Mouse (Mus musculus): ENCODE measurements around the gene Lcn4.

Lcn4 gene

DNA sequence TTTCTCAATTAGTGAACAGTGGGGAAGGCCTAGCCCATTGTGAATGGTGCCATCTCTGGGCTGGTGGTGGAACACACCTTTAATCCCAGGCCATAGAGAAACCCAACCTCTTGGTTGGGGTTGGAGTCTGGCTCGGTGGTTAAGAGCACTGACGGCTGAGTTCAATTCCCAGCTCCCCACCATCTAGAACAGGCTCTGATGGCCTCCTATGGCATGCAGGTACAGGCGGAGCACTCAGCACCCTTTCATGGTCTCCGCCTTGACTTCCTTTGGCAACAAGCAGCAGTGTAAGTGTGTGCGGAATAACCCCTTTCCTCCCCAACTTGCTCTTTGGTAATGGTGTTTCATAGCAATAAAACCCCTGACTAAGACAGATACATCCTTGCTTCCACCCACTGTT lies 32.5 kb downstream of the Lcn4 start:
- CTCF ChIA-PET = interaction anchor here in 1 of 4 experiments (0.6 to 0.8 kb wide), 2 partner anchors 29 to 44 kb away, joined by 3 read pairs; no protein-coding TSS in a partner anchor
- POLR2A ChIA-PET = interaction anchor here (0.6 to 17.8 kb wide), 55 partner anchors 8 to 694 kb away, joined by 3 to 1354 read pairs (median 5); partner anchors contain the start of genes Agpat2 (in 4 of the 4), Fam69b (in 4 of the 4), Surf6 (in 3 of the 4) and Egfl7 (in 1 of the 4)

DNA sequence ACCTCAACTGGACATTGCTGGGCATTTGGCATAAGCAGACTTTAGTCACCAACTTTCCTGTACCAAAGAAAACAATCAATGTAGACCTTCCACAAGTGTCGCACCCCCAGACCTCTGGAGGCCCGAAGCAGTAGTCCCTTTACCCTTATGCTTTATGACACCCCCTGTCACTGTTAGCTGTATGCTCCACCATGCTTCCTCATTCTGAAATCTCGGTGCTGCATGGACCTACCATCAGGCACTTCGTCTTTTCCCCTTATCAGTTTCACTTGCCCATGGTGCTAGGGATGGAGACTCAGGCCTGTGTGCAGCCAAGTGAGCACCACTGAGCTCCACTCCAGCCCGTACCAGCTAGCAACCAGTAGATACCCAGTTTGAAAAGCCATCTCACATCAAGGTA lies 33.0 kb downstream of the Lcn4 start:
- ChIA-PET POLR2A (interaction anchor here (0.6 to 17.8 kb wide), 46 partner anchors 9 to 372 kb away, joined by 3 to 1354 read pairs (median 5); partner anchors contain the start of genes Agpat2 (in 4 of the 4), Fam69b (in 3 of the 4), Surf6 (in 2 of the 4) and Egfl7 (in 1 of the 4)), CTCF (no interaction called here)

DNA sequence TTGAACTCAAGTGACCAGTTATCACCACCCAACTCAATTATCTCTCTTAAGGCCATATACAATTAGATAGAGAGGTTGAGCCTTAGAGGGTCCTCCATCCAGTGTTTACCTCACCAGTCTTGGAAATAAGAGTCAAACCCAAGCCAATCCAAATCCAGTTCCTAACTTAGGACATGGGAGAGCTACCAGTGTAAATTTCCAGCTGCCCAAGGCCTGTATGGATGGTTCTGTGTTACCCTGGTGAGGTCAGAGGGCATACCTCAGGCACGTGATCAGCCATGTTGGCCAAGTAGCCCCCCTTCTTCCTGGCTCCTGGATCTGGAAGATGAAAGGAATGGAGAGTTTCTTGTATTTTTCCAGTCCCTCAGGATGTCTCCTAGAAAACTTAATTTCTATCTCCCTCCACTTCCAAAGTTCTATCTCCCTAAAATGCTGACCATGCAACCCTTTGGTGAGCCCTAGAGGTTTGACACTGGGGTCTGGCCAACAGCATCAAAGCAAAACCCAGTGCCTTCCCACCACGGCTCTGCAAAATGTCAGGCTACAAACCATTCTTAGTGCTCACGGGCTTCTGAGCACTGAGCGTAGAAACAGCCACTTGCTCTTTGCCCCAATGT lies 33.7 kb downstream of the Lcn4 start:
- ChIA-PET POLR2A (interaction anchor here (0.6 to 17.8 kb wide), 57 partner anchors 9 to 902 kb away, joined by 3 to 1354 read pairs (median 6); partner anchors contain the start of genes Agpat2 (in 4 of the 4), Gm20532 (in 3 of the 4), Fam69b (in 2 of the 4) and Surf6 (in 2 of the 4)), CTCF (interaction anchor here in 2 of 4 experiments (0.5 to 2.6 kb wide), 4 partner anchors 9 to 51 kb away, joined by 3 to 11 read pairs (median 3); partner anchors contain the start of gene Agpat2 (in 1 of the 2))

- ChIA-PET CTCF (interaction anchor here (0.6 to 3.5 kb wide), 16 partner anchors 11 to 601 kb away, joined by 3 to 17 read pairs (median 6); partner anchors contain the start of gene Agpat2 (in 3 of the 4)), POLR2A (interaction anchor here (0.6 to 17.8 kb wide), 120 partner anchors 8 to 1437 kb away, joined by 3 to 1354 read pairs (median 4); partner anchors contain the start of genes Agpat2 (in 4 of the 4), Gm20532 (in 3 of the 4), Surf6 (in 3 of the 4) and Fam69b (in 2 of the 4))
These were observed 34.8 kb downstream of the Lcn4 start for GRCm38 (mm10) chr2:26636325-26636635.

- ChIA-PET CTCF (interaction anchor here (0.6 to 3.5 kb wide), 16 partner anchors 11 to 602 kb away, joined by 3 to 17 read pairs (median 6); partner anchors contain the start of gene Agpat2 (in 3 of the 4)), POLR2A (interaction anchor here (0.6 to 17.8 kb wide), 137 partner anchors 8 to 1436 kb away, joined by 3 to 1354 read pairs (median 4); partner anchors contain the start of genes Agpat2 (in 4 of the 4), Surf6 (in 4 of the 4), Fam69b (in 2 of the 4) and Gm20532 (in 2 of the 4))
These were observed 35.4 kb downstream of the Lcn4 start for GRCm38 (mm10) chr2:26635489-26636324.

DNA sequence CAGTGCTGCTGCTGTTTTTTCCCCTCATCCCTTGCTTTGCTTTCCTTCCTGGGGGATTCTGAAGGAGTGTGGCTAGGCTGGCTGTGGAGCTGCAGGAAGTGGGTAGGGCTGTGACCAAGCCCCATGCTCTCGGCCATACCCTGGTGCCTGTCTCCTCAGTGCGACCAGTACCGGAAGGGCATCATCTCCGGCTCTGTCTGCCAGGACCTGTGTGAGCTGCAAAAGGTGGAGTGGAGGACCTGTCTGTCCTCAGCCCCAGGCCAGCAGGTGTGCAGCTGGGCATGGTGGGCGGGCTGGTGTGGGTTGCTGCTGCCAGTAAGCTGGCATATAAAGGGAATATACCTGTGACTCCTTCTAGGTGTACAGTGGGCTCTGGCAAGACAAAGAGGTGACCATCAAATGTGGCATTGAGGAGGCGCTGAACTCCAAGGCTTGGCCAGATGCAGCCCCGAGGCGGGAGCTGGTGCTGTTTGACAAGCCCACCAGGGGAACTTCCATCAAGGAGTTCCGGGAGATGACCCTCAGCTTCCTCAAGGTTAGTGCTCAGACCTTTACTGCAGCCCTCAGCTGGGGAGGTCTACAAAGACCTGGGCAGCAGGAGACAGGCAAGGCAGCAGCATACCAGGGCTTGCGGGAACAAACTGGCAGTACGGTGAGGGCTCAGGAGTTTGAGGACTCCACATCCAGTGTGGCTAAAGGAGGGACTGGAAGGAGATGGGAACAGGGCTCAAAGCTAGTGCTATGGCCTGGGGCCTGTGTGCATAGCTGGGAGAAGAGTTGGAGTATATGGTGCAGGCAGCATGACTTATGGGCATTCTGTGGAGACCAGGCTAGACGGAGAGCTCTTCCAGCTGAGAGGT lies 36.2 kb downstream of the Lcn4 start:
- CTCF ChIA-PET = interaction anchor here (0.6 to 3.5 kb wide), 8 partner anchors 12 to 70 kb away, joined by 3 to 17 read pairs (median 6); partner anchors contain the start of gene Agpat2 (in 2 of the 4)

DNA sequence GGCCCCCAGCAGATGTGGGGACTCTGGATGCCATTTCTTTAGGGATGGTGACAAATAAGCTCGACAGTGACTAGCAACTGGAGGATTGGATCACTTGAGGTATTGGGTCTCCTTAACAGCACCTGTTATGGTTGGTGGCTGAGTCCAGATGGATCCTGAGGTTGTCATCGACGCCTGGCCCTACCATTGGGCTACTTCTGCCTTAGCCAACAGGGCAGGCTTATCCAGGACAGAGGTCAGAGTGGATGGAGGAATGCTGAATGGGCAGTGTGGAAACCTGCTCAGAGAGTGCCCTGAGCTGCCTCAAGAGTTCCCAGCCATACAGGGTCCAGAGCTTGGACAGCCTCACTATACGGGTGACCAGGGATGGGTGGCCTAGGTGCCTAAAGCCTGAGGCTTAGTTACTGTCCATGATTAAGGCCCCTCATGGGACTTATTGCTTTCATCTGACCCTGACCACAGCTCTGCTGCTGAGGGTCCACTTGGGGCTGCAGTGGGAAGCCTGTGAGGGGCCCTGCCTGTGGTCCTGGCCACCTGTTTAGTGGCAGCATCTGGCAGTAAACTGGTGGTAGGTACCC lies 37.0 kb downstream of the Lcn4 start:
- ChIA-PET CTCF (interaction anchor here in 2 of 4 experiments (0.6 to 3.5 kb wide), 4 partner anchors 13 to 69 kb away, joined by 3 to 17 read pairs (median 8); partner anchors contain the start of gene Agpat2 (in 1 of the 2)), POLR2A (interaction anchor here (0.6 to 17.8 kb wide), 34 partner anchors 6 to 1099 kb away, joined by 3 to 1354 read pairs (median 10); partner anchors contain the start of genes Agpat2 (in 4 of the 4), Gm20532 (in 2 of the 4), Egfl7 (in 1 of the 4) and Fam69b (in 1 of the 4))

More for the DNA sequence above, 36.2 kb downstream of the Lcn4 start:
- POLR2A ChIA-PET = interaction anchor here (0.6 to 17.8 kb wide), 87 partner anchors 7 to 1100 kb away, joined by 3 to 1354 read pairs (median 4); partner anchors contain the start of genes Agpat2 (in 4 of the 4), Fam69b (in 2 of the 4), Gm20532 (in 2 of the 4) and Sec16a (in 2 of the 4)

DNA sequence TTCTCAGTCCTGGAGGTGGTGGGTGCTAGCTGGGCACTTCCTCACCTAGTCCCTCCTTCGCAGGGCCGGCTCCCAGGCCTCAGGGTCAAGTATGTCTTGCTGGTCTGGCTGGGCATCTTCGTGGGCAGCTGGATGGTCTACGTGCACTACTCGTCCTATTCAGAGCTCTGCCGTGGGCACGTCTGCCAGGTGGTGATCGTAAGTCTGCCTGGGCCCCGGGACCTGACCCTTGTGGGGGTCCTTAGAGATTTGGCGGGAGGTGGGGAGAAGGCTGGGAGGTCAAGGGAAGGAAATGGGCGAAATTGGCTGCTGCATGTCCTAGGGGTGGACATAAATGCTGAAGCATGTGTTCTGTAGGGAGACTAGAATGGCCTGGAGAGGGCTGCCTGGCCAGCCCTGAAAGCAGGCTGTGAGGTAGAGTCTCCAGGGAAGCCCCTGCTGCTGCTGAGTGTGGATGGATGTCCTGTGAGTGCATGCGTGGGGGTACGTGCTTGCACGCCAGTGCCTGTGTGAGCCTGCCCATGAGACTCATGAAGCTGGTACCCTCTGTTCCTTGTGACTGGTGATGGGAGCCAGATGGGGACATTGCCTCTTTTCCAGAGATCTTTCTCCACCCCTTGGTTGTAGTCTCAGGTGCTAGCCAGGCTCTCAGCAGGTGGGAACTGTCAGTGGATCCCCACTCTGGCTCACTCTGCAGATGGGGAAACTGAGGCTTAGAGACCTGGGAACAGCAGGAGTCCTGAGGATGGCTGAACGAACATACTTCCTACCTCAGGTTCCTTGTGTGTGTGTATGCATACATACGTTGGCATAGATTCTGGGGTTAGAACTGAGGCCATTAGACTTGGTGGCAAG lies 38.3 kb downstream of the Lcn4 start:
- POLR2A ChIA-PET = interaction anchor here (0.7 to 17.8 kb wide), 13 partner anchors 10 to 664 kb away, joined by 3 to 1354 read pairs (median 5); partner anchors contain the start of genes Agpat2 (in 2 of the 4), Egfl7 (in 1 of the 4) and Gm20532 (in 1 of the 4)
- CTCF ChIA-PET = no interaction called here

DNA sequence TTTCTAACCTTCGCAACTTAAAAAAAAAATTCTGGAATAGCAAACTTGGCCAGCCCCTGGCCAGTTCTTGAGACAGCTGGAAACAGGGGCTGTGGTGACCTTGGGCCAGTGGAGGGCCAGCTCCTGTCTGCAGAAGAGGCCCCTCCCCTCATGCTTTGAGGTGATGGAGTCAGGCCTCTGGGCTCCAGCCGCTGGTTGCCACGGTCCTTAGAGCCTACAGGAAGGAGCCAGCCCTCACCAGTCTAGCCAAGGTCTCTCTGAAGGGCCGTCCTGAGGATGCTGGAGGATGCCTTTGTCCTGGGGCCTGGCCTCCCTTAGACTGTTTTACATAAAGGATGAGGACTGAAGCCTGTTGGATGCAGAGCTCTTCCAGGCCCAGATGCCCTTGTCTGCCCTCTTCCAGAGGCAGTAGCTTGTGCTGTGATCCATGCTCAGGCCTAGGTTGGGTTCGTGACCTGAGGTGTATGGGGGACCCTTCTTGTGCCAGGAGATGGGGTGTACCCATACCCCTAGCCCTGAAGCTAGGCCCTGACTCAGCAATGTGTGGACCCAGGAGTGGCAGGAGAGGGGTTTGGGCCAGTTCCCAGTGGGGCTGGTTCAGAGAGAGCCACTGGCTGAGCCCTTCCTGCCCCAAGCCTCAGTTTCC lies 42.2 kb downstream of the Lcn4 start:
- ChIA-PET CTCF (interaction anchor here in 2 of 4 experiments (0.8 to 2.5 kb wide), 3 partner anchors 18 to 35 kb away, joined by 4 to 8 read pairs (median 7); partner anchors contain the start of gene Agpat2 (in 1 of the 2)), POLR2A (interaction anchor here in 3 of 4 experiments (0.6 to 17.8 kb wide), 22 partner anchors 8 to 283 kb away, joined by 3 to 1354 read pairs (median 5); partner anchors contain the start of genes Agpat2 (in 3 of the 3), Gm20532 (in 2 of the 3), Sec16a (in 1 of the 3) and Surf6 (in 1 of the 3))

- ChIA-PET POLR2A (interaction anchor here (0.5 to 17.8 kb wide), 21 partner anchors 9 to 284 kb away, joined by 3 to 1354 read pairs (median 5); partner anchors contain the start of genes Agpat2 (in 3 of the 4) and Gm20532 (in 2 of the 4)), CTCF (interaction anchor here in 2 of 4 experiments (0.6 to 2.5 kb wide), 7 partner anchors 13 to 41 kb away, joined by 3 to 8 read pairs (median 4); partner anchors contain the start of genes Agpat2 (in 1 of the 2) and Gm20532 (in 1 of the 2))
These were observed 43.0 kb downstream of the Lcn4 start, which contains the start of gene Fam69b for GRCm38 (mm10) chr2:26627921-26628739. TSS of gene Fam69b (plus strand) at chr2:26628457.

- ChIA-PET POLR2A (interaction anchor here (0.7 to 17.8 kb wide), 5 partner anchors 9 to 587 kb away, joined by 3 to 1354 read pairs (median 73); partner anchors contain the start of genes Agpat2 (in 2 of the 4) and Gm20532 (in 1 of the 4)), CTCF (interaction anchor here in 3 of 4 experiments (0.6 to 0.7 kb wide), 4 partner anchors 49 to 1445 kb away, joined by 3 read pairs; partner anchors contain the start of gene Nrarp (in 1 of the 3))
These were observed 45.0 kb downstream of the Lcn4 start for GRCm38 (mm10) chr2:26626081-26626480.

DNA sequence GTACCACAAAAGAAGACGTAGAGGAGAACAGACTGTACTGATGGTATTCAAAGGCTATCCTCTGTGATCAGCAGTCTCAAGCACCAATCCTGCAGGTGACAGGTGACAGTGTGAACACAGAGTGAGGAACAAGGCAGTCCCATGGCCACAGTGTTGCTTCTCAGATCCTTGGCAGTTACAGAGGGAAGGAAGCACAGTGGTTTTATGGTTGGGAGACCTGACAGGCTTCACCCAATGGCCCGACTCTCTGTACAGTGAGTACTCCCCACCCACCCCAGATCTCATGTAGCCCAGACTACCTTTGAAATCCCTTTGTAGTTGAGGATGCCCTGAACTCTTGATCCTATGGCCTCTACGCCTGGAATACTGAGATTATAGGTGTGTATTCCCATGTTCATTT lies 45.7 kb downstream of the Lcn4 start:
- ChIA-PET CTCF (interaction anchor here in 2 of 4 experiments (0.6 to 0.7 kb wide), 2 partner anchors 206 to 1736 kb away, joined by 3 read pairs; no protein-coding TSS in a partner anchor), POLR2A (interaction anchor here in 3 of 4 experiments (0.7 to 17.8 kb wide), 4 partner anchors 11 to 588 kb away, joined by 3 to 1354 read pairs (median 241); partner anchors contain the start of genes Agpat2 (in 2 of the 3) and Gm20532 (in 1 of the 3))

- ChIA-PET CTCF (interaction anchor here in 1 of 4 experiments (2.1 kb wide), 1 partner anchor 29 kb away, joined by 4 read pairs; no protein-coding TSS in a partner anchor), POLR2A (interaction anchor here in 2 of 4 experiments (1.7 to 39.5 kb wide), 5 partner anchors 11 to 19 kb away, joined by 14 to 1354 read pairs (median 37); partner anchors contain the start of genes Agpat2 (in 2 of the 2) and Fam69b (in 1 of the 2))
These were observed 48.1 kb downstream of the Lcn4 start for GRCm38 (mm10) chr2:26622984-26623383.

Measured in embryonic stem cell, embryonic (primary cell).